Mouse (Mus musculus) testis, adult 2 months (tissue): ENCODE results near the gene Scyl1.

Experiments
- CTCF ChIP-seq: fragments of 200-500 bp; IDR thresholded peaks from 2 replicates; pipeline ENCODE4 v1.5.1; 2012; ENCODE audit warnings: low read depth, mild to moderate bottlenecking, inconsistent platforms, low read length, moderate library complexity; ENCODE audit not compliant: control insufficient read depth, insufficient read depth, insufficient replicate concordance
- POLR2A ChIP-seq: fragments of 200-500 bp; IDR thresholded peaks from 2 replicates; pipeline ENCODE4 v1.6.1; 2012; ENCODE audit warnings: low read depth, mild to moderate bottlenecking, inconsistent platforms, low read length, moderate library complexity; ENCODE audit not compliant: control insufficient read depth

DNA sequence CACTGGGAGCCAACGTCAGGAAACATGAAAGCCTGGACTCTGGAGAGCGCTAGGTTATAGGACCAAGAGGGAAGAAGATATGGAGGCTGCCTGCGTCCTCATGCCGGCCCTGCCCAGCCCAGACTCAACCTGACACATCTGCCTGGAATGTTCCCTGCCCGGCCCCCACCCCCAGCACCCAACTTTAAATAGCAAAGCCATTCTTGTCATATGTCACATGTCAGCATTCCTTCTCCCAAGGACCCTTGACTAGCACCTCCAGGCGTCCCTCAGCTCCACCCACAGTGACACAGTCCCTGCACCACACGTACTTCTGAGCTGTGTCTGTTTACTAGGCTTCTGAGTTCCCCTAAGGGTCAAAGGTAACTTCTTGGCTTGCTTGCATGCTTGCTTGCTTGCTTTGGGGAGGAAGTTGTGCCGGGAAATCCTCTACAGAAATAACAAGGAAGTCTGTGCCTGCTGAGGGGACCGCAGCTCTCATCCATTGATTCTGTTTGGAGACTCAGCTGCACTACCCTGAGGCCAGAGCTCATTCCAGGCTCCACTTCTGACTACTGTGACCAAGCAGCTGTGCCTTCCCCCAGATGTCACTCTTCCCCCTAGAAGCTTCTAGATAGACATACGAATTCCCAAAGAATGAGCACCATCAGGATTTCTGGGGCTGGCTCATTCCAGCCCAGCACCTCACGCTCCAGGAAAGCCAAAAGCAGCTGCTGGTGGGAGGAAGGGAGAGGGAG lies 39.1 kb upstream of the Scyl1 start:
- no peak for TF ChIP-seq POLR2A
- TF ChIP-seq CTCF, result no peak
